Mouse (Mus musculus) stomach, embryonic 14.5 days (tissue): ENCODE results near the gene L3mbtl3. TPM values are rescaled to one million over a fixed set of nuclear protein-coding genes. Genes with fewer than 3 reads are reported as not detected.

Experiments used
- ATAC-seq: fragments of 200-750 bp; cut with Nextera tagmentation; 2 replicates; pipeline ENCODE4 v1.8.0; 2017; ENCODE audit warnings: low read depth, moderate TSS enrichment; ENCODE audit not compliant: insufficient number of reproducible peaks, insufficient read depth, low FRiP score
- H3K27ac ChIP-seq: fragments of 300-500 bp; sonication (generic); 2 replicates; pipeline ENCODE4 v1.5.1; 2014; ENCODE audit warnings: mild to moderate bottlenecking, low read length, moderate library complexity, mixed read lengths
- H3K27me3 ChIP-seq: fragments of 300-500 bp; sonication (generic); 2 replicates; pipeline ENCODE4 v1.6.1; 2014; ENCODE audit warnings: low read length, control low read depth, mixed read lengths; ENCODE audit not compliant: control insufficient read depth, insufficient read depth
- H3K36me3 ChIP-seq: fragments of 300-500 bp; sonication (generic); 2 replicates; pipeline ENCODE4 v1.6.1; 2014; ENCODE audit warnings: mild to moderate bottlenecking, control low read depth, low read length, moderate library complexity, mixed read lengths; ENCODE audit not compliant: control insufficient read depth, insufficient read depth
- H3K4me1 ChIP-seq: fragments of 300-500 bp; sonication (generic); 2 replicates; pipeline ENCODE4 v1.6.1; 2014; ENCODE audit warnings: low read length, control low read depth, mixed read lengths; ENCODE audit not compliant: control insufficient read depth, insufficient read depth
- H3K4me2 ChIP-seq: fragments of 300-500 bp; sonication (generic); replicated peaks from 2 replicates; pipeline ENCODE4 v1.6.1; 2014; ENCODE audit warnings: low read depth, low read length, control low read depth
- H3K4me3 ChIP-seq: fragments of 300-500 bp; sonication (generic); 2 replicates; pipeline ENCODE4 v1.5.1; 2014; ENCODE audit warnings: low read depth, low read length, control low read depth
- H3K9ac ChIP-seq: fragments of 300-500 bp; sonication (generic); replicated peaks from 2 replicates; pipeline ENCODE4 v1.6.1; 2014; ENCODE audit warnings: low read depth, mild to moderate bottlenecking, control low read depth, low read length, moderate library complexity, mixed read lengths
- H3K9me3 ChIP-seq: fragments of 300-500 bp; sonication (generic); 2 replicates; pipeline ENCODE4 v1.6.1; 2016; ENCODE audit warnings: low read depth, low read length, control low read depth; ENCODE audit not compliant: control insufficient read depth
- WGBS: fragments of 180-500 bp; shearing (Covaris S2); extraction: QIAGEN DNeasy Blood & Tissue Kit; methylation state at CpG from one replicate; pipeline ENCODE4 v1.1.7; 2014; 5-methylcytosine and 5-hydroxymethylcytosine counted together
- polyA plus RNA-seq: library from polyadenylated mRNA; unstranded; fragments of >200 nt; fragmentation: Nextera tagmentation; extraction: Ambion mirVana; gene quantifications from 2 replicates; pipeline ENCODE4 v1.2.1, GENCODE M21; 2014

Gene L3mbtl3
- polyA plus RNA-seq, 1 experiment from 2014 or later: 16.3 TPM

- Histone ChIP-seq H3K9me3 (no peaks in the 10 kb centered on the region), H3K4me1 (no peaks in the 10 kb centered on the region), H3K27me3 (no peaks in the 10 kb centered on the region), H3K4me2 (no peak overlapping the region), H3K4me3 (no peak overlapping the region), H3K9ac (no peak overlapping the region), H3K36me3 (peaks cover 3% of the 10 kb centered on the region; the same call in 1 of the 2 replicates), H3K27ac (no peak overlapping the region)
- 85% methylated on average over 7 of the region's 7 CpGs for WGBS
- no peak for ATAC-seq
Observed at GRCm38 (mm10) chr10:26297626-26298025, 78.1 kb downstream of the L3mbtl3 start.

- Histone ChIP-seq H3K9me3 (no peaks in the 10 kb centered on the region), H3K36me3 (peaks cover 3% of the 10 kb centered on the region; the same call in 1 of the 2 replicates), H3K4me3 (no peak overlapping the region), H3K27me3 (no peaks in the 10 kb centered on the region), H3K4me2 (no peak overlapping the region), H3K9ac (no peak overlapping the region), H3K4me1 (no peaks in the 10 kb centered on the region), H3K27ac (no peak overlapping the region)
- ATAC-seq: no peak
- WGBS: 81% methylated on average over 3 of the region's 3 CpGs
Observed at GRCm38 (mm10) chr10:26297200-26297599, 78.6 kb downstream of the L3mbtl3 start.

GRCm38 (mm10) chr10:26287136-26287535 lies 88.6 kb downstream of the L3mbtl3 start:
- Histone ChIP-seq H3K4me3 (no peak overlapping the region), H3K36me3 (peaks cover 14% of the 10 kb centered on the region), H3K4me1 (no peaks in the 10 kb centered on the region), H3K9me3 (no peaks in the 10 kb centered on the region), H3K9ac (no peak overlapping the region), H3K4me2 (no peak overlapping the region), H3K27me3 (no peaks in the 10 kb centered on the region), H3K27ac (no peak overlapping the region)
- ATAC-seq: no peak
- WGBS: 78% methylated on average over 7 of the region's 7 CpGs

- no peak overlapping the region for H3K27ac ChIP-seq
- no peak overlapping the region for H3K4me2 ChIP-seq
- H3K9me3 ChIP-seq: no peaks in the 10 kb centered on the region
- no peak overlapping the region for H3K4me3 ChIP-seq
- ATAC-seq: peak; percentile 96
- peaks cover 28% of the 10 kb centered on the region for H3K36me3 ChIP-seq
- no peaks in the 10 kb centered on the region for H3K4me1 ChIP-seq
- no peaks in the 10 kb centered on the region for H3K27me3 ChIP-seq
- no peak overlapping the region for H3K9ac ChIP-seq
- 60% methylated on average over 8 of the region's 8 CpGs for WGBS
Observed at GRCm38 (mm10) chr10:26280009-26280408, 95.8 kb downstream of the L3mbtl3 start.

GRCm38 (mm10) chr10:26275414-26275813 lies 100.4 kb downstream of the L3mbtl3 start:
- no peak overlapping the region for H3K27ac ChIP-seq
- H3K9me3 ChIP-seq: no peaks in the 10 kb centered on the region
- 95% methylated on average over 6 of the region's 6 CpGs for WGBS
- peaks cover 22% of the 10 kb centered on the region for H3K36me3 ChIP-seq
- no peak overlapping the region for H3K4me2 ChIP-seq
- H3K9ac ChIP-seq: no peak overlapping the region
- H3K4me1 ChIP-seq: no peaks in the 10 kb centered on the region
- no peak for ATAC-seq
- no peak overlapping the region for H3K4me3 ChIP-seq
- no peaks in the 10 kb centered on the region for H3K27me3 ChIP-seq

- Histone ChIP-seq H3K27me3 (no peaks in the 10 kb centered on the region), H3K9me3 (no peaks in the 10 kb centered on the region), H3K36me3 (no peaks in the 10 kb centered on the region), H3K27ac (no peak overlapping the region), H3K4me3 (no peak overlapping the region), H3K9ac (no peak overlapping the region), H3K4me2 (no peak overlapping the region), H3K4me1 (no peaks in the 10 kb centered on the region)
- ATAC-seq: no peak
- WGBS: 77% methylated on average over 3 of the region's 3 CpGs
Observed at GRCm38 (mm10) chr10:26263744-26264459, 111.9 kb downstream of the L3mbtl3 start.

- Histone ChIP-seq H3K27ac (no peak overlapping the region), H3K4me1 (no peaks in the 10 kb centered on the region), H3K4me3 (no peak overlapping the region), H3K9ac (no peak overlapping the region), H3K27me3 (no peaks in the 10 kb centered on the region), H3K9me3 (no peaks in the 10 kb centered on the region), H3K36me3 (no peaks in the 10 kb centered on the region), H3K4me2 (no peak overlapping the region)
- 52% methylated on average over 4 of the region's 4 CpGs for WGBS
- no peak for ATAC-seq
Observed at GRCm38 (mm10) chr10:26259908-26260307, 115.9 kb downstream of the L3mbtl3 start.

- Histone ChIP-seq H3K27ac (no peak overlapping the region), H3K4me2 (no peak overlapping the region), H3K9me3 (no peaks in the 10 kb centered on the region), H3K4me3 (no peak overlapping the region), H3K4me1 (no peaks in the 10 kb centered on the region), H3K27me3 (no peaks in the 10 kb centered on the region), H3K9ac (no peak overlapping the region), H3K36me3 (no peaks in the 10 kb centered on the region)
- WGBS: 78% methylated on average over 7 of the region's 7 CpGs
- ATAC-seq: no peak
Observed at GRCm38 (mm10) chr10:26249426-26250165, 126.2 kb downstream of the L3mbtl3 start.
